Mouse (Mus musculus) testis, adult 2 months (tissue): ENCODE measurements around the gene Spock1.

ENCODE experiments used
- CTCF ChIP-seq: fragments of 200-500 bp; IDR thresholded peaks from 2 replicates; pipeline ENCODE4 v1.5.1; 2012; ENCODE audit warnings: low read depth, mild to moderate bottlenecking, inconsistent platforms, low read length, moderate library complexity; ENCODE audit not compliant: control insufficient read depth, insufficient read depth, insufficient replicate concordance
- POLR2A ChIP-seq: fragments of 200-500 bp; IDR thresholded peaks from 2 replicates; pipeline ENCODE4 v1.6.1; 2012; ENCODE audit warnings: low read depth, mild to moderate bottlenecking, inconsistent platforms, low read length, moderate library complexity; ENCODE audit not compliant: control insufficient read depth

GRCm38 (mm10) chr13:57721524-57722279 is 186.4 kb downstream of the Spock1 start:
- TF ChIP-seq CTCF (peak; percentile 89), POLR2A (no peak)
